Mouse (Mus musculus) ES-E14 (cell line): ENCODE measurements around the gene Wnk1. TPM values are rescaled to one million over a fixed set of nuclear protein-coding genes. Genes with fewer than 3 reads are reported as not detected.
A peak's percentile ranks its signal among the peaks of the same experiment; 100 is the strongest.

Experiments used
- DNase-seq: peaks from one replicate; pipeline ENCODE4 v3.0.0-alpha.2; 2013; ENCODE audit warnings: low read depth, low spot score
- H3K27ac ChIP-seq: 2 replicates; pipeline ENCODE4 v1.5.1; 2012; ENCODE audit warnings: low read depth, mild to moderate bottlenecking, low read length, moderate library complexity, mixed read lengths; ENCODE audit not compliant: poor library complexity, insufficient read depth, severe bottlenecking
- H3K36me3 ChIP-seq: 2 replicates; pipeline ENCODE4 v1.6.1; 2012; ENCODE audit warnings: mild to moderate bottlenecking, low read length, moderate library complexity, mixed read lengths; ENCODE audit not compliant: control insufficient read depth, poor library complexity, insufficient read depth, severe bottlenecking
- H3K4me1 ChIP-seq, 2 experiments: fragments of 150-350 bp in 1 of 2; sonication (generic) in 1 of 2; 2 replicates each; pipeline ENCODE4 v1.6.1; 2012; ENCODE audit warnings: low read length in 2 of 2, mild to moderate bottlenecking in 1 of 2, mixed read lengths in 1 of 2; ENCODE audit not compliant: control insufficient read depth in 2 of 2, insufficient read depth in 2 of 2, poor library complexity in 1 of 2
- H3K4me3 ChIP-seq, 2 experiments: fragments of 150-350 bp in 1 of 2; sonication (generic) in 1 of 2; 2 replicates each; pipeline ENCODE4 v1.5.1; 2012; ENCODE audit warnings: low read length in 2 of 2, low read depth in 1 of 2, mild to moderate bottlenecking in 1 of 2, mixed read lengths in 1 of 2; ENCODE audit not compliant: insufficient read depth in 1 of 2, poor library complexity in 1 of 2, severe bottlenecking in 1 of 2
- H3K9ac ChIP-seq: 2 replicates; pipeline ENCODE4 v1.6.1; 2012; ENCODE audit warnings: low read depth, mild to moderate bottlenecking, low read length, mixed read lengths; ENCODE audit not compliant: poor library complexity, insufficient read depth, severe bottlenecking
- H3K9me3 ChIP-seq: fragments of 150-350 bp; sonication (generic); 2 replicates; pipeline ENCODE4 v1.6.1; 2012; ENCODE audit warnings: low read depth, mild to moderate bottlenecking, low read length; ENCODE audit not compliant: control insufficient read depth, insufficient read depth
- CHD2 ChIP-seq: IDR thresholded peaks from 2 replicates; pipeline ENCODE4 v1.6.1; 2014; ENCODE audit warnings: mild to moderate bottlenecking, low read depth, low read length, inconsistent platforms
- HCFC1 ChIP-seq: IDR thresholded peaks from 2 replicates; pipeline ENCODE4 v1.6.1; 2012; ENCODE audit warnings: low read length, inconsistent platforms, borderline replicate concordance; ENCODE audit not compliant: insufficient read depth
- MAFK ChIP-seq: IDR thresholded peaks from 2 replicates; pipeline ENCODE4 v1.6.1; 2014; ENCODE audit warnings: mild to moderate bottlenecking, low read depth, low read length, inconsistent platforms; ENCODE audit not compliant: insufficient read depth
- ZC3H11A ChIP-seq: IDR thresholded peaks from 2 replicates; pipeline ENCODE4 v1.6.1; 2012; ENCODE audit warnings: low read depth, mild to moderate bottlenecking, inconsistent platforms, low read length, borderline replicate concordance
- ZNF384 ChIP-seq: IDR thresholded peaks from 2 replicates; pipeline ENCODE4 v1.6.1; 2012; ENCODE audit warnings: low read depth, low read length, inconsistent platforms
- in situ Hi-C, 2 experiments: fragments of 600-800 bp; cut with MboI; formaldehyde crosslinking; loops; one replicate each; pipeline ENCODE4 v1.15.1; 2025; ENCODE audit warnings: low sequenced_read_pairs in 2 of 2, inconsistent platforms in 1 of 2; ENCODE audit not compliant: unreplicated experiment in 2 of 2
- total RNA-seq: library from RNA; depleted of rRNA; stranded (reverse); fragments of 300-350 nt; gene quantifications from 2 replicates; pipeline ENCODE4 v1.2.3, GENCODE M21; 2012

Wnk1 gene
- total RNA-seq, 1 experiment: 165 TPM

DNA sequence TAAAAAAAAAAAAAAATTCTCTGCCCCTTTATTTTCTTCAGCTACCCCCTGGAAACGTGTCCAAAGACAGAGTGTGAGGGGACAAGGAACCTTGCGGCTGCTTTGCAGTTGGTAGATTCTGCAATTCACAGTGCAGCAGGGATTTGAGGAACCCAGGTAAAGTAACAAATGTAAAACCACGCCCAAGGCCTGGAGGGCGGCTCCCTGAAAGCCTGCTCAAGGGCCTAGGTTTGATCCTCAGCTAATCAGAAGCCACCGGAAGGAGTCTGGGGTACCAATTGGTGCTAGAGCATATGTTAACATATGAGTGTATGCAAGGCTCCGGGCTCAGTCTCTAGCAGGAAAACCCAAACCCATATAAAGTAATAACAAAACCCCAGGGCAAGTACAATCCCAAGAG lies 45.0 kb upstream of the Wnk1 start:
- H3K9ac ChIP-seq: no peak overlapping the region
- in situ Hi-C loops: no loop called here
- H3K27ac ChIP-seq: no peak overlapping the region; the same call in 1 of the 2 replicates
- no peak overlapping the region for H3K4me3 ChIP-seq
- H3K4me1 ChIP-seq: peaks cover 4 to 18% of the 10 kb centered on the region in 2 experiments
- no peaks in the 10 kb centered on the region for H3K36me3 ChIP-seq
- no peak for TF ChIP-seq HCFC1
- TF ChIP-seq ZC3H11A: no peak
- peak; percentile 26; the same call in 1 of the 2 replicates for TF ChIP-seq ZNF384
- TF ChIP-seq CHD2: no peak
- TF ChIP-seq MAFK: no peak
- no peaks in the 10 kb centered on the region for H3K9me3 ChIP-seq
- DNase-seq: no peak

DNA sequence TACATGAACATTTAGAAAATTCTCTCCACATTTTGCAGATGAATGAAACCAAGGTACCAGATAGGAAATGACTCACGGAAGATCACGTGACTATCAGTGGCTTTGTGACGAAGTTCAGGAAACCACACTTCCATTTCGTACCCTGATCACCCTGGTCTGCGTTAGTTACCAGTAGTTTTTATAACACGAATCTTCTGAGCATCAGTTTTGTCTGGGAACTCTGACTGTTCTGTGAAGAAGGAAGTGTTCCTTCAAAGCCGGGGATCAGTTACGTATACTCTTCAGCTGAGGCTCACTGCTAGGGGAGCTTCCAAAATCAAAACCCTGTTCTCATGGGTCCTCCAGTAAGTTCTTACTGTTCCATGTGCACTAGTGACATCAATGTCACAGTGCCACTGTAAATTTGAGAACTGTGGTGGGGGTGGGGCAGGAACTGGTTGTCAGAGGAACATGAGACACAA lies 44.5 kb upstream of the Wnk1 start:
- Histone ChIP-seq H3K4me3 (no peak overlapping the region), H3K4me1 (peaks cover 4 to 21% of the 10 kb centered on the region in 2 experiments), H3K27ac (no peak overlapping the region; the same call in 1 of the 2 replicates), H3K9me3 (no peaks in the 10 kb centered on the region), H3K36me3 (no peaks in the 10 kb centered on the region), H3K9ac (no peak overlapping the region)
- DNase-seq: no peak
- TF ChIP-seq HCFC1 (no peak), ZNF384 (no peak), MAFK (no peak), CHD2 (no peak), ZC3H11A (no peak)
- in situ Hi-C loops: no loop called here

DNA sequence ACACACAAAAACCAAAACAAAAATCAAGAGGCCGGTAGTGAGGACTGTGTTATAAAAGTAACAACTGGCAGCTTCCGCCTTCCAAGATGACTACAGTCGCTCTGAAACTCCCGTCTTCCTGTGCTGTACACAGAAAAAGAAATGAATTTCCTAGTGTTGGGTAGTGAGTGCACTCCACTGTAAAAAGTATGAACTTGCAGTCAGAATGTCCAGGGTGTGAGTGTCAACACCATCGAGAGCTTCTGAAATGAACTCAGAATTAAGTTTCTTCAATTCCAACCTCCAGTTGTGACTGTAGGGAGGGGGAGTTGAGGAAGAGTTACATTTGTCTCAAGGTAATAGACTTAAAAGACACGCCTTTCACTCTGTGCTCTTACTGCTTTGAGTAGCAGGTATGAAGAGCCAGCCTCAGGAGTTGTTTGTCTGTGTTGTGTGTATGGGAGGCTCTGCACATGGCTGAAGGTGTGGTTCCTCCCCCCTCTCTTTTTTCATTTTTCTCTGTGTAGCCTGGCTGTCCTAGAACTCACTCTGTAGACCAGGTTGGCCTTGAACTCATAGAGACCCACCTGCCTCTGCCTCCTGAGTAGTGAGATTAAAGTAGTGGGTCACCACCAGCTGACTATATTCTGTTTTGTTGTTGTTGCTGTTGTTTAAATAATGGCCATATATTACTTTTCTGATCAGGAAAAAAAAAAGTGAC lies 43.9 kb upstream of the Wnk1 start:
- peaks cover 4 to 21% of the 10 kb centered on the region in 2 experiments for H3K4me1 ChIP-seq
- TF ChIP-seq CHD2 (no peak), HCFC1 (no peak), MAFK (no peak), ZNF384 (no peak)
- no peak overlapping the region for H3K27ac ChIP-seq
- H3K9ac ChIP-seq: no peak overlapping the region
- in situ Hi-C loops: no loop called here
- no peaks in the 10 kb centered on the region for H3K9me3 ChIP-seq
- no peak overlapping the region for H3K4me3 ChIP-seq
- no peak for DNase-seq
- no peaks in the 10 kb centered on the region for H3K36me3 ChIP-seq

DNA sequence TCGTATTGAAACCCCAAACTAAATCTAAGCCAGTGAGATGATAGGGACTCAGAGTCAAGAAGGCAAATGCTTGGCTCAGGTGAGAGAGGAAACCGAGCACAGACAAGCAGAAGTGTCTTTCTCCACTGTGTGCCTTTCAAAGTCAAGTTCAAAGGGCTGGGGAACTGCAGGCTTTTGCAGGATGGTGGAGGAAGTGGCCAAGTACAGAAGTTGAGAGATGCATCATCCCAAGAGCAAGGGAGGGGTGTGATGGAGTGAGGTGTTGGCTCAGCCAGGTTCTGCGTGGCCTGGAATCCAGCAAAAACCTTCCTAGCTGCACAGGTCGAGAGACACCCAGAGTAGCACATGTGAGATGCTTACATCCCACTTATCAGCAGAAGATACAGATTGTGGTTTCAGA lies 43.0 kb upstream of the Wnk1 start:
- in situ Hi-C loops: no loop called here
- TF ChIP-seq ZNF384: no peak
- no peak for TF ChIP-seq MAFK
- no peak for TF ChIP-seq HCFC1
- TF ChIP-seq CHD2: no peak
- no peak for TF ChIP-seq ZC3H11A
- no peaks in the 10 kb centered on the region for H3K36me3 ChIP-seq
- H3K27ac ChIP-seq: no peak overlapping the region
- no peak overlapping the region for H3K4me3 ChIP-seq
- DNase-seq: no peak
- peaks cover 4 to 21% of the 10 kb centered on the region in 2 experiments for H3K4me1 ChIP-seq
- no peak overlapping the region for H3K9ac ChIP-seq
- no peaks in the 10 kb centered on the region for H3K9me3 ChIP-seq

DNA sequence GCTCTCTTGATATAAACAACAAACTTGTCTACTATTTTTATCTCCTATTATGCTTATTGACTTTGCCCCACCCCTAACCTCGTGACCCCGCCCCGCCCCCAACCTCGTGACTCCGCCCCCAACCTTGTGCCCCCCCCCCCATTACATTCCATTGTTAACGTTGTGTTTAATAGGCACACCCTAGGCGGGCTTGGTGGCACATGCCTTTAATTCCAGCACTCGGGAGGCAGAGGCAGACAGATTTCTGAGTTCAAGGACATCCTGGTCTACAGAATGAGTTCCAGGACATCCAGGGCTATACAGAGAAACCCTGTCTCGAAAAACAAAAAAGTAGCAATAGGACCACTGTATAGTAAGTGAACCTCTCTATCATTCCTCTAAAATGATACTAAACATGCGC lies 41.1 kb upstream of the Wnk1 start:
- no peak for DNase-seq
- no peaks in the 10 kb centered on the region for H3K36me3 ChIP-seq
- peak overlapping the region; percentile 40; the same call in 1 of the 2 replicates for H3K27ac ChIP-seq
- no peak overlapping the region for H3K4me3 ChIP-seq
- in situ Hi-C loops: no loop called here
- H3K9me3 ChIP-seq: no peaks in the 10 kb centered on the region
- no peak for TF ChIP-seq ZNF384
- no peak for TF ChIP-seq CHD2
- no peak for TF ChIP-seq MAFK
- no peak for TF ChIP-seq ZC3H11A
- no peak for TF ChIP-seq HCFC1
- H3K9ac ChIP-seq: no peak overlapping the region
- peaks cover 4 to 21% of the 10 kb centered on the region in 2 experiments for H3K4me1 ChIP-seq
